Mouse (Mus musculus) left cerebral cortex, adult 2 months (tissue): ENCODE measurements at regions not wholly inside any gene's neighbourhood (a gene's known extent, or its start where the extent isn't known, plus 50 kb on each side); places are given as distances from the start of the nearest gene placed in this dataset.

Experiments used
- DNase-seq, 2 experiments: peaks; one replicate each; pipeline ENCODE4 v3.0.0; 2021 to 2022; ENCODE audit warnings: low spot score in 2 of 2, mixed read lengths in 1 of 2; ENCODE audit errors: extremely low spot score in 1 of 2
- H3K27ac ChIP-seq: fragments of 200-600 bp; 2 replicates; pipeline ENCODE4 v1.8.1; 2022
- H3K4me3 ChIP-seq: fragments of 200-600 bp; 2 replicates; pipeline ENCODE4 v1.8.1; 2022
- CTCF ChIP-seq: fragments of 200-600 bp; IDR thresholded peaks from 2 replicates; pipeline ENCODE4 v1.8.1; 2022; ENCODE audit warnings: antibody characterized with exemption, mild to moderate bottlenecking, moderate library complexity
- intact Hi-C: fragments of 180-260 bp; cut with DNase I; formaldehyde crosslinking; loops from one replicate; pipeline ENCODE4 v1.15.1; 2025

- Histone ChIP-seq H3K4me3 (no peak overlapping the region), H3K27ac (no peak overlapping the region)
- DNase-seq: no peak
- intact Hi-C loops: no loop called here
- TF ChIP-seq CTCF: no peak
Observed at GRCm38 (mm10) chr12:25455281-25455989, 358.5 kb upstream of the Id2 start.

GRCm38 (mm10) chr12:25453356-25453755, 356.4 kb upstream of the Id2 start:
- no peak for DNase-seq
- intact Hi-C loops: no loop called here
- Histone ChIP-seq H3K27ac (no peak overlapping the region), H3K4me3 (no peak overlapping the region)
- no peak for TF ChIP-seq CTCF

- intact Hi-C loops: no loop called here
- DNase-seq: no peak
- no peak for TF ChIP-seq CTCF
- H3K27ac ChIP-seq: no peak overlapping the region
- no peak overlapping the region for H3K4me3 ChIP-seq
Observed at GRCm38 (mm10) chr12:25451156-25451555, 354.2 kb upstream of the Id2 start.

GRCm38 (mm10) chr12:25444355-25444754, 347.4 kb upstream of the Id2 start:
- no peak for TF ChIP-seq CTCF
- H3K27ac ChIP-seq: no peak overlapping the region
- no peak for DNase-seq
- H3K4me3 ChIP-seq: no peak overlapping the region
- intact Hi-C loops: no loop called here

GRCm38 (mm10) chr12:25439029-25439551, 342.1 kb upstream of the Id2 start:
- no peak overlapping the region for H3K27ac ChIP-seq
- DNase-seq: no peak
- TF ChIP-seq CTCF: no peak
- H3K4me3 ChIP-seq: no peak overlapping the region
- intact Hi-C loops: no loop called here

- intact Hi-C loops: no loop called here
- no peak for DNase-seq
- Histone ChIP-seq H3K27ac (no peak overlapping the region), H3K4me3 (no peak overlapping the region)
- TF ChIP-seq CTCF: no peak
Observed at GRCm38 (mm10) chr12:25438217-25439028, 341.5 kb upstream of the Id2 start.

- no peak for DNase-seq
- no peak for TF ChIP-seq CTCF
- intact Hi-C loops: no loop called here
Observed at GRCm38 (mm10) chr12:25437556-25437955, 340.6 kb upstream of the Id2 start.

GRCm38 (mm10) chr12:25436220-25436911, 339.4 kb upstream of the Id2 start:
- Histone ChIP-seq H3K4me3 (no peak overlapping the region), H3K27ac (no peak overlapping the region)
- no peak for TF ChIP-seq CTCF
- DNase-seq: no peak
- intact Hi-C loops: no loop called here

More at GRCm38 (mm10) chr12:25437556-25437955, 340.6 kb upstream of the Id2 start:
- no peak overlapping the region for H3K27ac ChIP-seq
- no peak overlapping the region for H3K4me3 ChIP-seq

GRCm38 (mm10) chr12:25432796-25433195, 335.9 kb upstream of the Id2 start:
- no peak for DNase-seq
- Histone ChIP-seq H3K27ac (no peak overlapping the region), H3K4me3 (no peak overlapping the region)
- intact Hi-C loops: no loop called here
- no peak for TF ChIP-seq CTCF

GRCm38 (mm10) chr12:25430911-25431310, 334.0 kb upstream of the Id2 start:
- Histone ChIP-seq H3K27ac (no peak overlapping the region), H3K4me3 (no peak overlapping the region)
- intact Hi-C loops: no loop called here
- DNase-seq: no peak
- no peak for TF ChIP-seq CTCF

GRCm38 (mm10) chr12:25427911-25428642, 331.1 kb upstream of the Id2 start:
- no peak for TF ChIP-seq CTCF
- DNase-seq: no peak
- H3K27ac ChIP-seq: no peak overlapping the region
- intact Hi-C loops: no loop called here
- no peak overlapping the region for H3K4me3 ChIP-seq
